Mouse (Mus musculus) embryonic facial prominence, embryonic 11.5 days (tissue): ENCODE data around the gene Olfr312. TPM values are rescaled to one million over a fixed set of nuclear protein-coding genes. Genes with fewer than 3 reads are reported as not detected.

Experiments
- ATAC-seq: fragments of 200-750 bp; cut with Nextera tagmentation; replicated peaks from 2 replicates; pipeline ENCODE4 v1.8.0; 2017; ENCODE audit warnings: low read depth; ENCODE audit not compliant: insufficient number of reproducible peaks, low FRiP score, low TSS enrichment
- DNase-seq: peaks from one replicate; pipeline ENCODE4 v3.0.0-alpha.2; 2015; ENCODE audit warnings: low spot score
- H3K27ac ChIP-seq: fragments of 300-500 bp; sonication (generic); replicated peaks from 2 replicates; pipeline ENCODE4 v1.5.1; 2014; ENCODE audit warnings: mild to moderate bottlenecking, low read depth, low read length, control low read depth
- H3K27me3 ChIP-seq: fragments of 300-500 bp; sonication (generic); 2 replicates; pipeline ENCODE4 v1.6.1; 2014; ENCODE audit warnings: mild to moderate bottlenecking, low read length, moderate library complexity, mixed read lengths; ENCODE audit not compliant: control insufficient read depth, insufficient read depth
- H3K36me3 ChIP-seq: fragments of 300-500 bp; sonication (generic); replicated peaks from 2 replicates; pipeline ENCODE4 v1.6.1; 2014; ENCODE audit warnings: low read depth, mild to moderate bottlenecking, low read length, moderate library complexity, mixed read lengths; ENCODE audit not compliant: control insufficient read depth, insufficient read depth
- H3K4me1 ChIP-seq: fragments of 300-500 bp; sonication (generic); 2 replicates; pipeline ENCODE4 v1.6.1; 2014; ENCODE audit warnings: low read length, mixed read lengths; ENCODE audit not compliant: control insufficient read depth, insufficient read depth
- H3K4me2 ChIP-seq: fragments of 300-500 bp; sonication (generic); 2 replicates; pipeline ENCODE4 v1.6.1; 2014; ENCODE audit warnings: low read depth, mild to moderate bottlenecking, control low read depth, low read length, moderate library complexity
- H3K4me3 ChIP-seq: fragments of 300-500 bp; sonication (generic); 2 replicates; pipeline ENCODE4 v1.5.1; 2014; ENCODE audit warnings: low read depth, low read length, control low read depth
- H3K9ac ChIP-seq: fragments of 300-500 bp; sonication (generic); replicated peaks from 2 replicates; pipeline ENCODE4 v1.6.1; 2014; ENCODE audit warnings: mild to moderate bottlenecking, control low read depth, low read length
- H3K9me3 ChIP-seq: fragments of 300-500 bp; sonication (generic); replicated peaks from 2 replicates; pipeline ENCODE4 v1.6.1; 2016; ENCODE audit warnings: mild to moderate bottlenecking, low read length, inconsistent platforms, mixed read lengths; ENCODE audit not compliant: control insufficient read depth
- WGBS: fragments of 180-500 bp; shearing (Covaris S2); extraction: QIAGEN DNeasy Blood & Tissue Kit; methylation state at CpG from one replicate; pipeline ENCODE4 v1.1.7; 2014; 5-methylcytosine and 5-hydroxymethylcytosine counted together
- polyA plus RNA-seq: library from polyadenylated mRNA; unstranded; fragments of >200 nt; fragmentation: Nextera tagmentation; extraction: Ambion mirVana; gene quantifications from 2 replicates; pipeline ENCODE4 v1.2.1, GENCODE M21; 2014

Olfr312 gene
- polyA plus RNA-seq, 1 experiment from 2014 or later = not detected

DNA sequence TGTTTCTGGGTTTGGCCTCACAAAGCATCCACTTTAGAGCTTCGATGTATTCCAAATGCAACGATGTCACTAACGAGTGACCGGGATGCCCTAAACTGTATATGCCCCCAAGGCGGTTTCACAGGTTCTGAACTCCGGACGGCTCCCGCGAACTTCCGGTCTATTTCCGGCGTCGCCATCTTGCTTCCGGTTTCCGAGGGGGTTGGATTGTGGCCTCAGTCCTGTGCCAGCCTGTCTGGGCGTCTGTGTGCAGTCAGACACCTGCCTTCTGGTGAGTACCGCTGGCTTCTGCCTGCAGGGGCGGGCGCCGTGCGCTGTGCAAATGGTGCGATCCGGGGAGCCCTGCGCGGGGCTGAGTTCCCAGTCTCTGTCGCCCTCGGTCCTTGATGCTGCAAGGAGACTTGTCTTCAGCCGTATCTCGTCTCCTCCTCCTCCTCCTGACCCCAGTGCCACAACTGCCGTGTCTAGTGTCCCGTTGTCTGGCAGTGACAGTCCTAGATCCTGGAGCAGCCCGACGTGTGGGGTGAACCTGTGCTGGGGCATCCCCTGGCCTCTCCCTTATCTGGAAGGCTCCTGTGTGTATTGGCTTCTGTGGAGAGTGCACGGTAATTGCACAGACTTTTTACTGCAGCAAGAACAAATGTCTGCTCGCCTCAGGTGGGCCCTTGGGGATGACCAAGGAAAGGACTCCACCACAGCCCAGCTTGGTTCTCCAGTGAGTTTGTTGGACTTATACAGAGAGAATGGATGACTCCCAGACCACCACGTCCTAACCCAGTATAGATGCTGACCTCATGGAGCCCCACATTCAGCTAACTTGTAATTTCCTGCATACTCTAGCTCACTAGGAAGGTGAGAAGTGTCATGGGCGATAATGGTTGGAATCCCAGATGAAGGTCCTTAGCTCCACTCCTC is 38.3 kb downstream of the Olfr312 start, which contains the start of gene 2810021J22Rik:
TSS of gene 2810021J22Rik (plus strand) at position 178 of the 915 bp plus-strand sequence.
- Histone ChIP-seq H3K9ac (peak within 1 kb of the TSS; percentile 83), H3K27me3 (no peaks in the 10 kb centered on the region), H3K9me3 (no peaks in the 10 kb centered on the region), H3K4me3 (peak within 1 kb of the TSS; percentile 76), H3K4me1 (no peaks in the 10 kb centered on the region), H3K4me2 (peak within 1 kb of the TSS; percentile 80), H3K36me3 (no peaks in the 10 kb centered on the region), H3K27ac (peak within 1 kb of the TSS; percentile 20; the same call in 1 of the 2 replicates)
- ATAC-seq = peak; percentile 86
- peak; percentile 88 for DNase-seq
- 6% methylated on average over 37 of the region's 37 CpGs for WGBS

DNA sequence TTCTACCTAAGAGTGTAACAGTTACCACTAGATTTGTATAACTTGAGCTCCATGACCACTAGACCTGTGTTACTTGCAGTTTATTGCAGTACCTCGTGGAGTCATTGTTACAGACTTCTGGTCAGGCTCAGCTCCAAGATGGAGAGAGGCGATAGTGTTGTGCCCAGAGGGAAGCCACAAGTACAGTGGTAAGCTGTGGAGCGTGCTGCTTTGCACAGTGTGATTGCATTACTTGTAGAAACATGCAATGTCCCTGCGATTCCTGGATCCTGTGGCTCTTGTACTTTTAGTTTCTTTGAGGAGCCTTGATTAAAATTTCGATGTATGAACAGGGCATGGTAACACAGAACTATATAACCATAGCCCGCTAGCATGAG is 38.9 kb downstream of the Olfr312 start:
- no peaks in the 10 kb centered on the region for H3K9me3 ChIP-seq
- peak overlapping the region; percentile 80 for H3K4me2 ChIP-seq
- ATAC-seq = no peak
- H3K36me3 ChIP-seq = no peaks in the 10 kb centered on the region
- no peaks in the 10 kb centered on the region for H3K27me3 ChIP-seq
- peak overlapping the region; percentile 83; the same call in 1 of the 2 replicates for H3K9ac ChIP-seq
- peak overlapping the region; percentile 76 for H3K4me3 ChIP-seq
- DNase-seq = no peak
- WGBS = 84% methylated on average over 6 of the region's 6 CpGs
- no peaks in the 10 kb centered on the region for H3K4me1 ChIP-seq
- no peak overlapping the region for H3K27ac ChIP-seq

DNA sequence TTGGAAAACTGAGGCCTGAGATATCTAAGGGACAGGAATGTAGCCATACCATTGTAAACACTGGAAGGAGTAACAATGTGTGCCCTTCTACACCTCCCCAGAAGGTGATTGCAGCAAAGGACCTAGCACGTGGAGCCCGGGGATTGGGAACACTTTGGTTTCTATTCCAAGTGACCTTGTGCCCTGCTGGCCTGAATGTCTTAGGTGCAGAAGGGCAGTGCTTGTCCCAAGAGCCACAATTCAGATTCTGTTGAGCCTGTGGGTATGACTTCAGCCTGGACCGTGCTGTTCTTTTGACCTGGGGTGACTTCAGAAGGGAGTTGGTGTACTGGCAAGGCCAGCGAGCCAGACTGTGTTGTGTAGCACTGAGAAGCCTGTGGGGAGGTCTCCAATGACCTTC is 41.9 kb downstream of the Olfr312 start:
- WGBS = 94% methylated on average over 4 of the region's 4 CpGs

DNA sequence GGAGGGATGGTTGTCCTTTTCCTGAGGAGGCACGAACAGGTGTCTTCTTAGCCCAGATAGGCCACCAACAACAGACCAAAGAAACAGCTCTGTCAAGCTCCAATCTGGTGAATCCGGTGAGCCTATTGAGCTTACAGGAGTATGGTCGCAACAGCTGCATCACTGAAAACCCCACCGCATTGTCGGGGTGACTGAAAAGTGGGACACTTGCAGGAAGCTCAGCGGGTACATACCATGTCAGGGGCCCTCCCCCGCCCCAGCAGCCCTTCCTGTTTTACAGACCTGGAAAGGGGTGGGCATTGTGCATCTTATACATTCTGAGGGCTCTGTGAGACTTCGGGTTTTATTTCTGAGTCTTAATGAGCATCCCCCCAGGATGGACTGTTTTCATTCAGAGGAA is 54.7 kb downstream of the Olfr312 start:
- DNase-seq (no peak), ATAC-seq (no peak)
- no peaks in the 10 kb centered on the region for H3K9me3 ChIP-seq
- no peak overlapping the region for H3K9ac ChIP-seq
- H3K27me3 ChIP-seq = no peaks in the 10 kb centered on the region
- H3K4me3 ChIP-seq = no peak overlapping the region
- no peak overlapping the region for H3K27ac ChIP-seq
- H3K4me1 ChIP-seq = no peaks in the 10 kb centered on the region
- H3K4me2 ChIP-seq = no peak overlapping the region
- peaks cover 2% of the 10 kb centered on the region; the same call in 1 of the 2 replicates for H3K36me3 ChIP-seq
- WGBS = 86% methylated on average over 8 of the region's 8 CpGs

More for the DNA sequence above, 41.9 kb downstream of the Olfr312 start:
- Histone ChIP-seq H3K36me3 (no peaks in the 10 kb centered on the region), H3K27me3 (no peaks in the 10 kb centered on the region), H3K4me1 (no peaks in the 10 kb centered on the region), H3K9ac (no peak overlapping the region), H3K27ac (no peak overlapping the region), H3K4me3 (no peak overlapping the region), H3K9me3 (no peaks in the 10 kb centered on the region), H3K4me2 (no peak overlapping the region)
- no peak for ATAC-seq
- DNase-seq = no peak

Other genes with a start within 250 kb of the Olfr312 start
- not detected in 2 replicates for gene Olfr324, start 234.1 kb upstream of the Olfr312 start, polyA plus RNA-seq
- not detected in 2 replicates for gene 2210407C18Rik, start 213.2 kb upstream of the Olfr312 start, polyA plus RNA-seq
- not detected in 2 replicates for gene Olfr323, start 198.7 kb upstream of the Olfr312 start, polyA plus RNA-seq
- 0.28 and 0.43 TPM in 2 replicates for gene Trim58, start 188.8 kb upstream of the Olfr312 start, polyA plus RNA-seq
- not detected in 2 replicates for gene Olfr322, start 170.5 kb upstream of the Olfr312 start, polyA plus RNA-seq
- gene Olfr320, start 148.1 kb upstream of the Olfr312 start, polyA plus RNA-seq = not detected in 2 replicates
- not detected in 2 replicates for gene Olfr319, start 130.1 kb upstream of the Olfr312 start, polyA plus RNA-seq
- not detected in 2 replicates for gene Olfr318, start 105.2 kb upstream of the Olfr312 start, polyA plus RNA-seq
- not detected in 2 replicates for gene Olfr317, start 90.0 kb upstream of the Olfr312 start, polyA plus RNA-seq
- not detected in 2 replicates for gene Olfr316, start 76.5 kb upstream of the Olfr312 start, polyA plus RNA-seq
- gene Olfr315, start 56.0 kb upstream of the Olfr312 start, polyA plus RNA-seq = not detected in 2 replicates
- not detected in 2 replicates for gene Olfr314, start 46.3 kb upstream of the Olfr312 start, polyA plus RNA-seq
- 2.2 and 2.6 TPM in 2 replicates for gene Fam183b, start 27.3 kb upstream of the Olfr312 start, polyA plus RNA-seq
- not detected in 2 replicates for gene Olfr313, start 14.2 kb upstream of the Olfr312 start, polyA plus RNA-seq
- gene Olfr311, start 10.0 kb downstream of the Olfr312 start, polyA plus RNA-seq = not detected in 2 replicates
- gene Gm12258, start 17.9 kb downstream of the Olfr312 start, polyA plus RNA-seq = 14.2 and 14.4 TPM in 2 replicates
- gene 2810021J22Rik, start 38.0 kb downstream of the Olfr312 start, polyA plus RNA-seq = 10.4 and 11.2 TPM in 2 replicates
- gene Zfp39, start 75.0 kb downstream of the Olfr312 start, polyA plus RNA-seq = 7.6 and 8.3 TPM in 2 replicates
- gene Btnl10, start 88.7 kb downstream of the Olfr312 start, polyA plus RNA-seq = 0.04 and 0.10 TPM in 2 replicates
- gene Rnf187, start 109.7 kb downstream of the Olfr312 start, polyA plus RNA-seq = 315 and 331 TPM in 2 replicates
- gene Hist3h2ba, start 119.7 kb downstream of the Olfr312 start, polyA plus RNA-seq = 45.1 and 52.2 TPM in 2 replicates
- 33.0 and 35.0 TPM in 2 replicates for gene Hist3h2a, start 125.4 kb downstream of the Olfr312 start, polyA plus RNA-seq
- 0.14 and 0.39 TPM in 2 replicates for gene Trim17, start 125.4 kb downstream of the Olfr312 start, polyA plus RNA-seq
- 15.0 and 18.4 TPM in 2 replicates for gene Trim11, start 148.9 kb downstream of the Olfr312 start, polyA plus RNA-seq